Mouse (Mus musculus) cortical plate, adult 2 months (tissue): ENCODE data around the gene 4933428G20Rik.

Source experiments
- CTCF ChIP-seq: fragments of 200-500 bp; IDR thresholded peaks from 2 replicates; pipeline ENCODE4 v1.5.1; 2011; ENCODE audit warnings: mild to moderate bottlenecking, control low read depth, low read length; ENCODE audit not compliant: insufficient read depth; ENCODE audit errors: extremely low read depth
- POLR2A ChIP-seq: fragments of 200-500 bp; IDR thresholded peaks from 2 replicates; pipeline ENCODE4 v1.6.1; 2011; ENCODE audit warnings: mild to moderate bottlenecking, low read length, control low read depth; ENCODE audit not compliant: insufficient read depth; ENCODE audit errors: extremely low read depth

- no peak for TF ChIP-seq CTCF
- no peak for TF ChIP-seq POLR2A
These were observed 2.6 kb downstream of the 4933428G20Rik start for GRCm38 (mm10) chr11:97497543-97497942.
